Mouse (Mus musculus) neural tube, embryonic 11.5 days (tissue): ENCODE measurements at regions not wholly inside any gene's neighbourhood (a gene's known extent, or its start where the extent isn't known, plus 50 kb on each side); places are given as distances from the start of the nearest gene placed in this dataset.

Experiments used
- ATAC-seq: fragments of 200-750 bp; cut with Nextera tagmentation; 2 replicates; pipeline ENCODE4 v1.8.0; 2017; ENCODE audit warnings: moderate number of reproducible peaks, mild to moderate bottlenecking, moderate TSS enrichment, moderate library complexity; ENCODE audit not compliant: insufficient read depth, low FRiP score, low TSS enrichment
- DNase-seq: peaks from one replicate; pipeline ENCODE4 v3.0.0-alpha.2; 2015; ENCODE audit warnings: low spot score
- H3K27ac ChIP-seq: fragments of 300-500 bp; sonication (generic); 2 replicates; pipeline ENCODE4 v1.5.1; 2014; ENCODE audit warnings: low read depth, mild to moderate bottlenecking, low read length
- H3K27me3 ChIP-seq: fragments of 300-500 bp; sonication (generic); 2 replicates; pipeline ENCODE4 v1.6.1; 2014; ENCODE audit warnings: mild to moderate bottlenecking, low read length, mixed read lengths; ENCODE audit not compliant: control insufficient read depth, insufficient read depth
- H3K36me3 ChIP-seq: fragments of 300-500 bp; sonication (generic); 2 replicates; pipeline ENCODE4 v1.6.1; 2014; ENCODE audit warnings: mild to moderate bottlenecking, low read length, moderate library complexity, mixed read lengths; ENCODE audit not compliant: control insufficient read depth, insufficient read depth
- H3K4me1 ChIP-seq: fragments of 300-500 bp; sonication (generic); 2 replicates; pipeline ENCODE4 v1.6.1; 2014; ENCODE audit warnings: low read length, mixed read lengths; ENCODE audit not compliant: control insufficient read depth, insufficient read depth
- H3K4me2 ChIP-seq: fragments of 300-500 bp; sonication (generic); 2 replicates; pipeline ENCODE4 v1.6.1; 2014; ENCODE audit warnings: low read depth, mild to moderate bottlenecking, moderate library complexity
- H3K4me3 ChIP-seq: fragments of 300-500 bp; sonication (generic); 2 replicates; pipeline ENCODE4 v1.5.1; 2014; ENCODE audit warnings: low read depth, low read length
- H3K9ac ChIP-seq: fragments of 300-500 bp; sonication (generic); 2 replicates; pipeline ENCODE4 v1.6.1; 2014; ENCODE audit warnings: mild to moderate bottlenecking, low read length
- H3K9me3 ChIP-seq: fragments of 300-500 bp; sonication (generic); 2 replicates; pipeline ENCODE4 v1.6.1; 2016; ENCODE audit warnings: low read length; ENCODE audit not compliant: control insufficient read depth
- WGBS: fragments of 180-500 bp; shearing (Covaris S2); extraction: QIAGEN DNeasy Blood & Tissue Kit; methylation state at CpG from one replicate; pipeline ENCODE4 v1.1.7; 2014; 5-methylcytosine and 5-hydroxymethylcytosine counted together

DNA sequence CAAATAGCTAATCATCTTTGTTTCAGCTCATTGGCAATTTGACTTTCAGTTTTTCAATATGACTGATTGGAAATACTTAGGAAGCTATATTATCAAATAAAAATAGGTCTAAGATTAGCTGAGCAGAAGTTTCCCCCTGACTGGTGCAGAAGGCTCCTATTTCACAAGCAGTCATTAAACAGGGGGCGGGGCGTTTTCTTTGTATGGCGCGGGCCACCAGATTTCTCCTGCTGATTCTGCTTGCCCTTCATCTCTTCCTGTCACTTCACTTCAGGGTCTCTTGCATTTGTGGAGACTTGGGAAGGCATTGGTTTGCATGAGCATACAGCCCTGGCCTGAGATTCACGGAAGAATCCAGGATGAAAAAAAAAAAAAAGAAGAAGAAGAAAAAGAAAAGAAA lies 102.3 kb upstream of the Adgrl2 start:
- no peaks in the 10 kb centered on the region for H3K27me3 ChIP-seq
- H3K9ac ChIP-seq = no peak overlapping the region
- no peaks in the 10 kb centered on the region for H3K36me3 ChIP-seq
- H3K4me3 ChIP-seq = no peak overlapping the region
- peaks cover 7% of the 10 kb centered on the region; the same call in 1 of the 2 replicates for H3K4me1 ChIP-seq
- ATAC-seq (no peak), DNase-seq (peak; percentile 43)
- H3K27ac ChIP-seq = no peak overlapping the region
- 2% methylated on average over 5 of the region's 5 CpGs for whole genome bisulfite sequencing
- H3K4me2 ChIP-seq = no peak overlapping the region
- H3K9me3 ChIP-seq = no peaks in the 10 kb centered on the region

GRCm38 (mm10) chr3:149090103-149090502 lies 99.7 kb upstream of the Adgrl2 start:
- Histone ChIP-seq H3K4me2 (no peak overlapping the region), H3K36me3 (no peaks in the 10 kb centered on the region), H3K27ac (no peak overlapping the region), H3K4me1 (peaks cover 7% of the 10 kb centered on the region; the same call in 1 of the 2 replicates), H3K9ac (no peak overlapping the region), H3K9me3 (no peaks in the 10 kb centered on the region), H3K27me3 (no peaks in the 10 kb centered on the region), H3K4me3 (no peak overlapping the region)
- DNase-seq (peak; percentile 21), ATAC-seq (peak; percentile 57)
- WGBS = 28% methylated on average over 5 of the region's 5 CpGs

GRCm38 (mm10) chr3:149088621-149089128 lies 98.3 kb upstream of the Adgrl2 start:
- H3K27ac ChIP-seq = no peak overlapping the region
- 11% methylated on average over 16 of the region's 16 CpGs for WGBS

GRCm38 (mm10) chr3:149087488-149087887 lies 97.1 kb upstream of the Adgrl2 start:
- DNase-seq (no peak), ATAC-seq (no peak)
- Histone ChIP-seq H3K9ac (no peak overlapping the region), H3K4me3 (no peak overlapping the region), H3K27ac (no peak overlapping the region), H3K4me2 (no peak overlapping the region), H3K27me3 (no peaks in the 10 kb centered on the region), H3K4me1 (peaks cover 10% of the 10 kb centered on the region; the same call in 1 of the 2 replicates), H3K9me3 (no peaks in the 10 kb centered on the region), H3K36me3 (no peaks in the 10 kb centered on the region)
- WGBS = 90% methylated on average over 8 of the region's 8 CpGs

More at GRCm38 (mm10) chr3:149088621-149089128, 98.3 kb upstream of the Adgrl2 start:
- peak overlapping the region; percentile 42 for H3K4me2 ChIP-seq
- no peaks in the 10 kb centered on the region for H3K9me3 ChIP-seq
- no peaks in the 10 kb centered on the region for H3K27me3 ChIP-seq
- DNase-seq (peak; percentile 59), ATAC-seq (peak; percentile 72)
- no peaks in the 10 kb centered on the region for H3K36me3 ChIP-seq
- no peak overlapping the region for H3K4me3 ChIP-seq
- H3K9ac ChIP-seq = peak overlapping the region; percentile 30
- peaks cover 10% of the 10 kb centered on the region; the same call in 1 of the 2 replicates for H3K4me1 ChIP-seq

- DNase-seq = no peak
- 74% methylated on average over 5 of the region's 5 CpGs for WGBS
- no peak for ATAC-seq
Observed at GRCm38 (mm10) chr3:149086704-149087103, 96.3 kb upstream of the Adgrl2 start.

GRCm38 (mm10) chr3:149086086-149086485 lies 95.7 kb upstream of the Adgrl2 start:
- 75% methylated on average over 3 of the region's 3 CpGs for WGBS
- Histone ChIP-seq H3K27me3 (no peaks in the 10 kb centered on the region), H3K4me1 (peaks cover 10% of the 10 kb centered on the region; the same call in 1 of the 2 replicates), H3K9me3 (no peaks in the 10 kb centered on the region), H3K36me3 (no peaks in the 10 kb centered on the region), H3K4me2 (no peak overlapping the region), H3K27ac (no peak overlapping the region), H3K9ac (no peak overlapping the region), H3K4me3 (no peak overlapping the region)
- DNase-seq = no peak
- ATAC-seq = no peak

More at GRCm38 (mm10) chr3:149086704-149087103, 96.3 kb upstream of the Adgrl2 start:
- no peak overlapping the region for H3K4me2 ChIP-seq
- no peaks in the 10 kb centered on the region for H3K9me3 ChIP-seq
- H3K36me3 ChIP-seq = no peaks in the 10 kb centered on the region
- H3K27me3 ChIP-seq = no peaks in the 10 kb centered on the region
- no peak overlapping the region for H3K9ac ChIP-seq
- H3K4me3 ChIP-seq = no peak overlapping the region
- H3K27ac ChIP-seq = no peak overlapping the region
- peaks cover 10% of the 10 kb centered on the region; the same call in 1 of the 2 replicates for H3K4me1 ChIP-seq

- Histone ChIP-seq H3K4me3 (no peak overlapping the region), H3K4me1 (peaks cover 10% of the 10 kb centered on the region; the same call in 1 of the 2 replicates)
- no peak for ATAC-seq
Observed at GRCm38 (mm10) chr3:149084861-149085598, 94.7 kb upstream of the Adgrl2 start.

GRCm38 (mm10) chr3:149083391-149083790 lies 93.0 kb upstream of the Adgrl2 start:
- Histone ChIP-seq H3K27ac (no peak overlapping the region), H3K27me3 (no peaks in the 10 kb centered on the region), H3K4me2 (no peak overlapping the region), H3K9me3 (no peaks in the 10 kb centered on the region), H3K4me1 (peaks cover 3% of the 10 kb centered on the region; the same call in 1 of the 2 replicates), H3K9ac (no peak overlapping the region), H3K36me3 (no peaks in the 10 kb centered on the region), H3K4me3 (no peak overlapping the region)
- DNase-seq (no peak), ATAC-seq (no peak)
- WGBS = 63% methylated on average over 11 of the region's 11 CpGs

More at GRCm38 (mm10) chr3:149084861-149085598, 94.7 kb upstream of the Adgrl2 start:
- Histone ChIP-seq H3K9ac (no peak overlapping the region), H3K27me3 (no peaks in the 10 kb centered on the region), H3K4me2 (no peak overlapping the region), H3K27ac (no peak overlapping the region), H3K36me3 (no peaks in the 10 kb centered on the region), H3K9me3 (no peaks in the 10 kb centered on the region)
- no peak for DNase-seq
- WGBS = 52% methylated on average over 10 of the region's 10 CpGs

DNA sequence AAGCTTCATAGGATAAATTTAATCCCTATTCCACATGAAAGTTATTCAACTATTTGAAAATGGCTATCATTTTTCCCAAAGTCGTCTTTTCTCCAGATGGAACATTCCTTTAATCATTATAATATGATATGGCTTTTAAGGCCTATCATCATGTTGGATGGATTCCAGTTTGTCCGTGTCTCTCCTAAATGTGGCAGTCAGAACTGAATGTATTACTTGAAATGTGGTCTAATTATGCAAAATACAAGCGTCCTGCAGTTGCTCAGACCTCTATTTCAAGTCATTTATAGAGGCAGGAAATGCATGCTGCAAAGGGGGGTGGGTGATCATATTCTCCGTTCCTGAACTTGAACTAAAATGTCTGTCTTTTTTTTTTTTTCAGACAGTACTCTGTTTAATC lies 88.5 kb upstream of the Adgrl2 start:
- Histone ChIP-seq H3K4me3 (no peak overlapping the region), H3K36me3 (no peaks in the 10 kb centered on the region), H3K27ac (no peak overlapping the region), H3K9me3 (no peaks in the 10 kb centered on the region), H3K4me1 (no peaks in the 10 kb centered on the region), H3K9ac (no peak overlapping the region), H3K4me2 (no peak overlapping the region), H3K27me3 (no peaks in the 10 kb centered on the region)
- WGBS = 76% methylated on average over 4 of the region's 4 CpGs
- ATAC-seq (no peak), DNase-seq (no peak)
